ENCODE assay signal across 29 mouse cellular contexts in the genomic region with DNA sequence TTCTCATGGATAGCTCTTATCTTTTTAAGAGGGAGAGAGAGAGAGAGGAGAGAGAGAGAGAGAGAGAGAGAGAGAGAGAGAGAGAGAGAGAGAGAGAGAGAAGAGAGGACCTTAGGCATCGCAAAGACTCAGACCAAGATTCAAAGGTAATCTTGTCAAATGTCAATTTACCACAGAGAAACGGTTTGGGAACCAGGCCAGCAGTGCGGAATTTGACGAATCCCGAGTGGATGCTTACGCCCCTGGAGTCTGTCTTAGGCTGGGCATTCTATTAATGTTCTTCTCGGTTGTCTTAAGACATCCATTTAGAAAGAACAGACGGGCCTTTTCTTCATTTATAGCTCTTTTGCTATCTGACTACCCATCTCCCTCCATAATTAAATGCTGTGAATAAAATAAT.
DNase-seq lines count a peak whose midpoint lies in the region; ATAC-seq and TF ChIP-seq lines count a peak whose summit lies in the region.
"Had no signal": no experiment of that assay in that cellular context is flagged by ENCODE, and none has a peak within 500 bp of the region (broad histone marks: within the 10 kb centered on the region; RNA-seq: fewer than 3 reads in every experiment).

No protein-coding gene starts in this region.

- H3K4me1 ChIP-seq in kidney, postnatal 0 days (replicated peaks; ENCODE audit: insufficient read depth, low read length): no peaks in the 10 kb centered on the region
- H3K4me1 ChIP-seq in kidney, embryonic 15.5 days: no peaks in the 10 kb centered on the region
- no peaks in the 10 kb centered on the region for H3K4me1 ChIP-seq in midbrain, embryonic 14.5 days (ENCODE audit: control insufficient read depth, insufficient read depth, low read length)
- no peaks in the 10 kb centered on the region for H3K4me1 ChIP-seq in midbrain, embryonic 11.5 days (ENCODE audit: control insufficient read depth, insufficient read depth, low read length)
- H3K4me1 ChIP-seq: forebrain, embryonic 15.5 days; heart, embryonic 15.5 days; hindbrain, embryonic 12.5 days; liver, embryonic 13.5 days; midbrain, embryonic 15.5 days had no signal

- H3K4me2 ChIP-seq in kidney, postnatal 0 days (ENCODE audit: low read length): no peak overlapping the region
- no peak overlapping the region for H3K4me2 ChIP-seq in kidney, embryonic 15.5 days
- no peak overlapping the region for H3K4me2 ChIP-seq in midbrain, embryonic 14.5 days (ENCODE audit: low read length)
- no peak overlapping the region for H3K4me2 ChIP-seq in midbrain, embryonic 11.5 days
- H3K4me2 ChIP-seq: embryonic facial prominence, embryonic 13.5 days; forebrain, embryonic 15.5 days; heart, embryonic 15.5 days; hindbrain, embryonic 12.5 days; limb, embryonic 15.5 days; liver, embryonic 13.5 days; midbrain, embryonic 15.5 days had no signal

- H3K4me3 ChIP-seq in kidney, postnatal 0 days (replicated peaks; ENCODE audit: low read depth, low read length): no peak overlapping the region
- no peak overlapping the region for H3K4me3 ChIP-seq in kidney, embryonic 15.5 days (replicated peaks)
- no peak overlapping the region for H3K4me3 ChIP-seq in midbrain, embryonic 14.5 days (replicated peaks; ENCODE audit: low read depth, low read length)
- no peak overlapping the region for H3K4me3 ChIP-seq in midbrain, embryonic 11.5 days (ENCODE audit: low read depth, low read length)
- H3K4me3 ChIP-seq: embryonic facial prominence, embryonic 13.5 days; forebrain, embryonic 10.5 days; forebrain, embryonic 15.5 days; heart, embryonic 15.5 days; hindbrain, embryonic 12.5 days; limb, embryonic 10.5 days; limb, embryonic 15.5 days; liver, embryonic 13.5 days; midbrain, embryonic 15.5 days had no signal

- no peaks in the 10 kb centered on the region for H3K9me3 ChIP-seq in kidney, postnatal 0 days (replicated peaks; ENCODE audit: low read length)
- no peaks in the 10 kb centered on the region for H3K9me3 ChIP-seq in kidney, embryonic 15.5 days (replicated peaks)
- H3K9me3 ChIP-seq in midbrain, embryonic 14.5 days (ENCODE audit: control insufficient read depth, low read length): no peaks in the 10 kb centered on the region
- H3K9me3 ChIP-seq in midbrain, embryonic 11.5 days (ENCODE audit: control insufficient read depth, low read length): no peaks in the 10 kb centered on the region
- H3K9me3 ChIP-seq: embryonic facial prominence, embryonic 13.5 days; forebrain, embryonic 10.5 days; forebrain, embryonic 15.5 days; heart, embryonic 15.5 days; hindbrain, embryonic 12.5 days; limb, embryonic 10.5 days; limb, embryonic 15.5 days; liver, embryonic 13.5 days; midbrain, embryonic 15.5 days had no signal

- H3K36me3 ChIP-seq in kidney, postnatal 0 days (ENCODE audit: insufficient read depth, low read length): no peaks in the 10 kb centered on the region
- H3K36me3 ChIP-seq in kidney, embryonic 15.5 days: no peaks in the 10 kb centered on the region
- H3K36me3 ChIP-seq in midbrain, embryonic 14.5 days (ENCODE audit: control insufficient read depth, insufficient read depth, low read length): no peaks in the 10 kb centered on the region
- H3K36me3 ChIP-seq in midbrain, embryonic 11.5 days (ENCODE audit: control insufficient read depth, insufficient read depth, low read length): no peaks in the 10 kb centered on the region
- H3K36me3 ChIP-seq: embryonic facial prominence, embryonic 13.5 days; forebrain, embryonic 10.5 days; forebrain, embryonic 15.5 days; heart, embryonic 15.5 days; hindbrain, embryonic 12.5 days; limb, embryonic 10.5 days; limb, embryonic 15.5 days; liver, embryonic 13.5 days; midbrain, embryonic 15.5 days had no signal

- H3K9ac ChIP-seq in kidney, postnatal 0 days (ENCODE audit: low read depth, low read length): no peak overlapping the region
- no peak overlapping the region for H3K9ac ChIP-seq in kidney, embryonic 15.5 days
- H3K9ac ChIP-seq in midbrain, embryonic 14.5 days (replicated peaks; ENCODE audit: low read length): no peak overlapping the region
- H3K9ac ChIP-seq in midbrain, embryonic 11.5 days (ENCODE audit: low read length): no peak overlapping the region
- H3K9ac ChIP-seq: embryonic facial prominence, embryonic 13.5 days; forebrain, embryonic 15.5 days; heart, embryonic 15.5 days; hindbrain, embryonic 12.5 days; limb, embryonic 15.5 days; liver, embryonic 13.5 days; midbrain, embryonic 15.5 days had no signal

- no peak overlapping the region for H3K27ac ChIP-seq in kidney, postnatal 0 days
- no peak overlapping the region for H3K27ac ChIP-seq in kidney, embryonic 15.5 days
- no peak overlapping the region for H3K27ac ChIP-seq in midbrain, embryonic 14.5 days (replicated peaks; ENCODE audit: low read depth, low read length)
- no peak overlapping the region for H3K27ac ChIP-seq in midbrain, embryonic 11.5 days (ENCODE audit: low read depth, low read length)
- H3K27ac ChIP-seq: embryonic facial prominence, embryonic 13.5 days; forebrain, embryonic 10.5 days; forebrain, embryonic 15.5 days; heart, embryonic 15.5 days; hindbrain, embryonic 12.5 days; limb, embryonic 10.5 days; limb, embryonic 15.5 days; liver, embryonic 13.5 days; macrophage; midbrain, embryonic 15.5 days had no signal

- ATAC-seq in kidney, postnatal 0 days (replicated peaks; ENCODE audit: low FRiP score, low read depth): no peak
- no peak for ATAC-seq in kidney, embryonic 15.5 days (replicated peaks; ENCODE audit: low FRiP score)
- ATAC-seq in midbrain, embryonic 14.5 days (ENCODE audit: low FRiP score, low TSS enrichment): no peak
- ATAC-seq in midbrain, embryonic 11.5 days (ENCODE audit: low FRiP score): no peak
- ATAC-seq: activated CD4-positive, CD25-positive, alpha-beta regulatory T cell, adult 4 months; forebrain, embryonic 15.5 days; midbrain, embryonic 15.5 days had no signal

- no peak for TF ChIP-seq CTCF in kidney, postnatal 0 days (IDR thresholded peaks at IDR 0.05; ENCODE audit: low read depth)

- DNase-seq in heart, adult 11 months: peak; percentile 54
- no peak for DNase-seq in heart, adult 9 months (ENCODE audit: low spot score in 2 of 2)
- peak; percentile 18 for DNase-seq in kidney, postnatal 0 days (ENCODE audit: low spot score)
- DNase-seq in midbrain, embryonic 14.5 days: peak; percentile 32
- DNase-seq in midbrain, embryonic 11.5 days (ENCODE audit: low spot score, missing footprints): no peak
- DNase-seq in right cerebral cortex, adult 2 months (ENCODE audit: low spot score in 2 of 2): no peak
- DNase-seq: adrenal gland, adult 8-10 months; cerebellum, adult 8-10 months; gastrocnemius, postnatal 25 days; heart, adult 18-20 months; heart, postnatal 36 days; kidney, adult 18-20 months; kidney, postnatal 14 days; layer of hippocampus, adult 9-11 months; liver, embryonic 13.5 days; lung, adult 18-20 months; spleen, adult 18-20 months; thymus, postnatal 14 days had no signal

- H3K27me3 ChIP-seq in kidney, postnatal 0 days (ENCODE audit: insufficient read depth, low read length): no peaks in the 10 kb centered on the region; the same call in 1 of the 2 replicates
- no peaks in the 10 kb centered on the region for H3K27me3 ChIP-seq in kidney, embryonic 15.5 days
- no peaks in the 10 kb centered on the region for H3K27me3 ChIP-seq in midbrain, embryonic 14.5 days (ENCODE audit: control insufficient read depth, insufficient read depth, low read length)
- H3K27me3 ChIP-seq in midbrain, embryonic 11.5 days (ENCODE audit: control insufficient read depth, insufficient read depth, low read length): no peaks in the 10 kb centered on the region
- H3K27me3 ChIP-seq: embryonic facial prominence, embryonic 13.5 days; heart, embryonic 15.5 days; hindbrain, embryonic 12.5 days; limb, embryonic 15.5 days; liver, embryonic 13.5 days; midbrain, embryonic 15.5 days had no signal

- WGBS in kidney, postnatal 0 days: 53% methylated on average over 8 of the region's 8 CpGs
- 68% methylated on average over 8 of the region's 8 CpGs for WGBS in kidney, embryonic 15.5 days
- WGBS in midbrain, embryonic 14.5 days: 63% methylated on average over 8 of the region's 8 CpGs
- 78% methylated on average over 8 of the region's 8 CpGs for WGBS in midbrain, embryonic 11.5 days

Comparison
In these comparisons a context has a peak if more than half of its experiments do, and no peak if none do; other contexts are left out.
1. DNase-seq: peak in heart, adult 11 months (single experiment), kidney, postnatal 0 days (single experiment) and midbrain, embryonic 14.5 days (single experiment); none in heart, adult 9 months (0 of 2), midbrain, embryonic 11.5 days (single experiment) and right cerebral cortex, adult 2 months (0 of 2).